Mouse (Mus musculus) urinary bladder, postnatal 36 days (tissue): ENCODE measurements around the gene Olfr658.

Experiments used
- DNase-seq, 2 experiments: peaks; one replicate each; pipeline ENCODE4 v3.0.0; 2022; ENCODE audit warnings: low spot score in 2 of 2, mixed read lengths in 1 of 2

The Olfr658 gene

DNA sequence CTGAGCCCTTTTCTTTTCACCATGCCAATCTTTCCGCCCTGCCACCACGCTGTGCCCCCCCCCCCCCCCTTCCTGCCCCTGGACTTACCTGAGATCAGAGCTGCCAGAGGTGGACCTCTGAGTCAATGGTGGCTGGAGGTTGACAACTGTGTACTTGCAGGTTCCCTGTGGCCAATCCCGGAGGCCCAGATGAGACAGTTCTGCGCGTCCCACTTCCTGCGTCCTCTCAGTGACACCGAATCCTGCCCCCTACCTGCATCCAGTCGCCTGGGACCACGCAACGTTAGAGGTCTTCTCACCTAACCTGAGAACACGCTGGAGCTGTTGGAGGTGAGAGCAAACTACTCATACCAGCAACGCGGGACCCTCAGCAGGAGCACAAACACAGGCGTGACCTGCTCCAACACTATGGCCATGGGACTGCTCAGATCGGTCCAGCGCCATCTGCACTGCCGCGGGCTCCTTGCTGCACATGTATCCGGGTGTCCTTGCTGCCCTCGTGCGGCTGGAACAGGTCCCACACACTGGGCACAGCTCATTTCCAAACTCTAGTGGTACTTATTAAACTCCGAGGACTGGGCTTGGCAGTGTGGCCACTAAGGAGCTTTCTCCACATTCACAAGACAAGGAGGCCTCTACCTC lies at the start of gene Olfr658:
Gene Olfr658 (minus strand): TSS at position 465 of the 642 bp plus-strand sequence.
- peak in 1 of 2 experiments; percentile 13 for DNase-seq

DNA sequence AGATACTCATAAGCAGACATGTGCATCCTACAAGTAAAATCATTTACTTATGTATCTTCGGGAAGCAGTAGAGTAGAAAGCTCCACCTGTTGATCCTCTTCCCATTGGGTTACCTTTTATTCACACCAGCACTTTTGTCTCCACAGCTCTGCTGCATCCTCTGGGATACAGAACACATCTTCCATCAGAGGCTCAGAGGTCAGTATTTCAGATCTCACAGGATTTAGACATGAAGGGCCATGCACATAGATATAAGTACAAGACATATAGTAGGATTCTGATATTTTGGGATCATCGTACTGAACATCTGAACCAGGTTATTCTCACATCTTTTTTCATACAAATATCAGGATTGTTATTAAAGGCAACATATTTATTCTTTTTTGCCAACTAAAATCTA lies 39.1 kb upstream of the Olfr658 start, which contains the start of gene Olfr661:
Gene Olfr661 (plus strand): TSS at position 301 of the 400 bp plus-strand sequence.
- DNase-seq: no peak

DNA sequence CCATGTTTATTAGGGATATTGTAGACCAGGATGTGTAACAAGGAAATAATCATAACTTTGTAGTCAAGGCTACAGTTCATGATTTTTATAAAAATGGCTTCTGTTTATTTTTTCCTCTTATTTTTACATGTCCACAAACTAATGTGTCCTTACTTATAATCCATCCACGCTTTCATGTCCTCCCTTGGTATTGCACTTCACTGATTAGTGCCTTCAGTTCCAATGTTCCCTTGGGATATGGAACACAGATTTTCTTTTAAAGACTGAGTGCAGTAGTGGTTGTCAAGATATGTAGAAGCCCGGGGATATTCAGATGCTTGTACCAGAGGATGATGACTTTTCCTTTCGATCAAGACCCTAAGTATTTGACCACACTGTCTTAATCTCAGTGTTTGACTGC lies 19.3 kb upstream of the Olfr658 start, which contains the start of gene Olfr659:
Gene Olfr659 (plus strand): TSS at position 301 of the 400 bp plus-strand sequence.
- no peak for DNase-seq

DNA sequence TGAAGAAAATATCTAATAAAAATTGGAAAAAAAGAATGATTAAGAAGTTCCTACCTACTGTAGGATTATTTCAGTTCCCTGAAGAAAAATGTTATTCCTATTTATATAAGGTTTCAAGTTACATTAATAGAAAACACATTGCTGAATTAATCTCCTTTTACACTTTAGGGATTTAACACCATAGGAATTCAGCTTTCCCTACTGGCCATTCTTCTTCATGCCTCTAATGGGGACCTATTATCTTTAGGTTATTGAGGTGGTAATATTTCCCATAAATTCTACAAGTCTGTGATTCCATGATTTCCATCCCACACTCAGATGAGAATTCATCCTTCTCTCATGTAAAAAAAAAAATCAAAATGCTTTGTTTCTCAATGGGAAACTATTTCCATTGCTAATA lies 22.6 kb downstream of the Olfr658 start, which contains the start of gene Olfr657:
Gene Olfr657 (plus strand): TSS at position 301 of the 400 bp plus-strand sequence.
- DNase-seq: no peak

DNA sequence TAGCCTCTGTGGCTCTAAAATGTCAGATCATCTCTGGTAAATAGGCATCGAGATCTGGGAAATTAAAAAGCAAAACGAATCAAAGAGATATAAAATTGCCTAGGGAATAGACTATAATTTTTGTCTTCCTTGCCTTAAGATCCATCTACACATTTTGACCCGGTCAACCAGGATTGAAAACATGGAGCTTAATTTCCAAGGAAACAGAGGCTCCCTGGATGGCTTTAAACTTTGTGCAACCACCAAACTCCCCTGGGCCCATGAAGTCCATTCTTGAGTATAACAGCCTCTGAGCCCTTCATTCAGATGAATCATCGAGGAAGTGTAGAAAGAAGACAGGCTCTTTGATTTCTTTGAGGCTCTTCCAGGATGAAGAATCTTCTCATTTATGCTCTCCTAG lies 33.5 kb downstream of the Olfr658 start, which contains the start of gene Olfr656:
Gene Olfr656 (plus strand): TSS at position 301 of the 400 bp plus-strand sequence.
- no peak for DNase-seq

DNA sequence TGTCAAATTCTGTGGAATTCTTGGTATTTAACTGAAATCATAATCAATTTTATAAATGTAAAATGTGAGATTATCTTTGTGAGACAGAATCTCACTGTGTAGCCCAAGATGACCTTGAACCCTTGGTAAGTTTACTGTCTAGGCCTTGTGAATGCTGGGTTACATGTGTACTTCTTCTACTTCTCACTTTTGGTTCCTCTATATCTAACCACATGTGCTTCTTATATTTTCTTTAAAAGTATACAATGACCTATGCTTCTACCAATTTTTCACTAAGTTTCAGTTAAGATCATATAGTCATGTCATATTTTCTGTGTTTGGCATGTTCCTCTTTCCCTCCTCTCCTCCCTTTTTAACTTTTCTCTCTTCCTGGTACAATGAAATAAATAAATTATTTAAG lies 42.4 kb downstream of the Olfr658 start:
- DNase-seq: no peak

DNA sequence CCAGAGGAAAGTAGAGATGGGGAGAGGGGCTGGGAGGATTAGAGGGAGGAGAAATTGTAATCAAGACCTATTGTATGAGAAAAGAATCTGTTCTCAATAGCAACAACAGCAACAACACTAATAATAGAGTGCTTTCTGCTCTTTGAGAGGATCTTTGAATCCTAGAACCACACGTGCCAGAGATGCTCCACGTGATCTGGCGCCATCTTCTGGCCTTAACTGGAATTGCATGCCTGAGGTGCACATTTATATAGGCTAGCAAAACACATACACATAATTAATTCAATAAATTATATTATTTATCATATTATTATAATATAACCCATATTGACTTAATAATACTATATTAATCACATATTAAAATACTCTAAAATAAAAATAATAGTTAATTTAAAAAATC lies 43.9 kb downstream of the Olfr658 start:
- peak; percentile 1 to 15 for DNase-seq

DNA sequence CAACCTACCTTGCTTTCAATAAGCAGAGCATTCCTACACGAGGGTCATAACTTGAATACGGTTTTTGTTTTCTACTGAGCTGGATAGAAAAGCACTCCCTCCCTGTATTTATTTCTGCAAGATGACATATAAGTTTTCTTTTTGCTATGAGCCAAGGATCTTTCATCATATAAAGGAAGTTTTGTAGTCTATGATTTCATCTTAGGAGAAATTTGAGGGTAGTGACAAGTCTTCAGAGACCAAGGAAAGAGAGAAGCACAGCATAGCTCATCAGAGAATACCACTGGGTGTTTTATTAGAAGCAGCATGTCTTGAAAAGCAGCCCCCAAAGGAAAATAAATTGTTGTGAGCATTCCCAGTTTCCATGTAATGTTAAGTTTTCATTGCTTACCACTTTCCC lies 45.4 kb downstream of the Olfr658 start, which contains the start of gene Olfr655:
Gene Olfr655 (minus strand): TSS at position 101 of the 400 bp plus-strand sequence.
- no peak for DNase-seq
